Mouse (Mus musculus) right cerebral cortex, postnatal 36 days (tissue): Measurements from ENCODE around the gene Ddx4.
"Not testable (repeated sequence)": the region's sequence is repeated elsewhere in the genome, so short reads cannot be mapped to it uniquely, and the experiment has no call there.

Experiments used
- DNase-seq, 2 experiments: peaks; one replicate each; pipeline ENCODE4 v3.0.0; 2022; ENCODE audit warnings: low spot score in 2 of 2, mixed read lengths in 1 of 2

Gene Ddx4

GRCm38 (mm10) chr13:112636498-112636897 is 15.8 kb downstream of the Ddx4 start:
- no peak for DNase-seq

- no peak for DNase-seq
Observed at GRCm38 (mm10) chr13:112635174-112635837, 17.0 kb downstream of the Ddx4 start.

- DNase-seq: no peak
Observed at GRCm38 (mm10) chr13:112625566-112625965, 26.7 kb downstream of the Ddx4 start.

GRCm38 (mm10) chr13:112624622-112625021 is 27.7 kb downstream of the Ddx4 start:
- DNase-seq: no peak

- DNase-seq: no peak
Observed at GRCm38 (mm10) chr13:112623656-112624055, 28.6 kb downstream of the Ddx4 start.

GRCm38 (mm10) chr13:112621592-112621991 is 30.7 kb downstream of the Ddx4 start:
- no peak for DNase-seq

- DNase-seq: no peak
Observed at GRCm38 (mm10) chr13:112608606-112609005, 43.7 kb downstream of the Ddx4 start.

GRCm38 (mm10) chr13:112604411-112604810 is 47.9 kb downstream of the Ddx4 start:
- DNase-seq: no peak

GRCm38 (mm10) chr13:112603839-112604238 is 48.4 kb downstream of the Ddx4 start:
- DNase-seq: no peak

GRCm38 (mm10) chr13:112602607-112603006 is 49.7 kb downstream of the Ddx4 start:
- no peak for DNase-seq

GRCm38 (mm10) chr13:112594260-112594659 is 58.0 kb downstream of the Ddx4 start, which contains the start of gene Il31ra:
Il31ra (minus strand) TSS chr13:112594360.
- DNase-seq: not testable (repeated sequence)

GRCm38 (mm10) chr13:112590254-112590653 is 62.0 kb downstream of the Ddx4 start:
- no peak for DNase-seq

- no peak for DNase-seq
Observed at GRCm38 (mm10) chr13:112589625-112590024, 62.6 kb downstream of the Ddx4 start.

GRCm38 (mm10) chr13:112584556-112585237 is 67.6 kb downstream of the Ddx4 start:
- no peak for DNase-seq

GRCm38 (mm10) chr13:112582291-112582690 is 70.0 kb downstream of the Ddx4 start:
- DNase-seq: no peak

- no peak for DNase-seq
Observed at GRCm38 (mm10) chr13:112581796-112582195, 70.5 kb downstream of the Ddx4 start.

GRCm38 (mm10) chr13:112580590-112581320 is 71.5 kb downstream of the Ddx4 start:
- DNase-seq: no peak

- DNase-seq: peak; percentile 100
Observed at GRCm38 (mm10) chr13:112578041-112578440, 74.2 kb downstream of the Ddx4 start.

GRCm38 (mm10) chr13:112573800-112574199 is 78.5 kb downstream of the Ddx4 start:
- DNase-seq: no peak

- no peak for DNase-seq
Observed at GRCm38 (mm10) chr13:112570768-112571167, 81.5 kb downstream of the Ddx4 start.

GRCm38 (mm10) chr13:112569606-112570005 is 82.7 kb downstream of the Ddx4 start:
- no peak for DNase-seq

GRCm38 (mm10) chr13:112560554-112561138 is 91.6 kb downstream of the Ddx4 start:
- DNase-seq: peak in 1 of 2 experiments; percentile 10
